Mouse (Mus musculus): ENCODE data around the gene Olfr90. TPM values are rescaled to one million over a fixed set of nuclear protein-coding genes. Genes with fewer than 3 reads are reported as not detected.

Olfr90 gene
- polyA plus RNA-seq, 1 experiment from 2014 or later: not detected

DNA sequence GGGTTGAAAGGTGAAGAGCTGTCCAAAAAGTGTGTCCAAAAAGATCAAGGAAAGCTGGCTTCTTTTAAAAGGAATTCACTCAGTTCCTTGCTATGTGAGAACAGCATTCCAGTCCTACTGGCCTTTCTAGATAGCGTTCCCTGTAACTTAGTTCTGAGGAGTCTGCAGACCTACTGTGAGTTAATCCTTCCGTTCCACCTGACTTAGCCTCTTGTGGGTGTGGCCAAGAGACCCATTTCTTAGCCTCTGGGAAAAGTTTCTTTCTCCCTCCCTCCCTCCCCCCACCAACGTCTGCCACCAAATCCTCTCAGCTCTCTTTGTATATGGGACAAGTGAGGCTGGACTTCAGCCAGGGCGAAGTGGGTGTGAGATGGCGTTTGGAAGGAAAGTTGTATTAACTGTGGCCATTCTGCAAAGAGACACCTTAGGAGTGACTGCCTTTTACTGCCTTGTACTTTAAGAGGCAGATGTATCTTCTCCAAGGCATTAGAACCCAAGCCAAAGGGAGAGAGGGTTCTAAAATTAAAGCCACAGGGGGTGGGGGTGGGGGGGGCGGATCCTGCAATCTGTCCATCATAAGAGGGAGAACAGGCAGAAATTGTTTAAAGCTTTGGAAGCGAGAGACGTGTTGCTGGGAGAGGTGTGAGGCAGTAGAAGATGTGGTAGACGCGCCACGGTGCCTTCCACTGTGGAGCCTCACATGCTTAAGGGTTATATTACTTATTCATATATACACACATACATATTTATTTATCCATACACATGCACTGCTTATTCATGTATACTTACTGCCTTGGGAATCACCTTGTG lies 24.4 kb downstream of the Olfr90 start:
- H3K4me2 ChIP-seq (ENCODE audit: low read length): no peak overlapping the region
- H3K4me3 ChIP-seq (replicated peaks; ENCODE audit: low read depth, low read length): no peak overlapping the region
- H3K9me3 ChIP-seq (replicated peaks; ENCODE audit: low read length): no peaks in the 10 kb centered on the region
- peaks cover 59% of the 10 kb centered on the region for H3K36me3 ChIP-seq (ENCODE audit: insufficient read depth, low read length)
- no peak overlapping the region for H3K27ac ChIP-seq
- no peaks in the 10 kb centered on the region for H3K27me3 ChIP-seq (ENCODE audit: insufficient read depth, low read length)
- DNase-seq (ENCODE audit: low spot score) (no peak), ATAC-seq (replicated peaks; ENCODE audit: low FRiP score, low read depth) (no peak)
- no peak overlapping the region for H3K9ac ChIP-seq (ENCODE audit: low read depth, low read length)
- 87% methylated on average over 11 of the region's 11 CpGs for WGBS
- no peak for TF ChIP-seq CTCF (IDR thresholded peaks at IDR 0.05; ENCODE audit: low read depth)
- no peaks in the 10 kb centered on the region for H3K4me1 ChIP-seq (replicated peaks; ENCODE audit: insufficient read depth, low read length)

DNA sequence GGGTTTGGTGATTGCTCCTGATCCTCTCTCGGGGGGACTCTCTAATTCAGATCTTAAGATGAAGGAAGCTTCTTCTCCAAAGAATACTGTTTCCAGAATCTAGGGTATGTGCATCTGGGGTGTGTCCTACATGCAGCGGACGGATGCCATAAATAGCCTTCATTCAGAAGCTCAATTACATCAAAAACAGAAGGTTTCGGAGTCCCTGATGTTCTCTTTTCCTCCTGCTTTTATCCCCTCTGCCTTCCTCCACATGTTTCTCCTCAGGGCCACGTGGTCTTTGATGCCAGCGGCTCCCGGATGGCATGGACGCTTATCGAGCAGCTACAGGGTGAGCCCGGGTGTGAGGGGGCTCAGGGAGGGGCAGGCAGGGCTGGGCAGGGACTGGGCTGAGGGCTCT lies 25.2 kb downstream of the Olfr90 start:
- Histone ChIP-seq H3K36me3 (ENCODE audit: insufficient read depth, low read length) (peaks cover 65% of the 10 kb centered on the region), H3K4me3 (replicated peaks; ENCODE audit: low read depth, low read length) (no peak overlapping the region)
- no peak for DNase-seq (ENCODE audit: low spot score)

DNA sequence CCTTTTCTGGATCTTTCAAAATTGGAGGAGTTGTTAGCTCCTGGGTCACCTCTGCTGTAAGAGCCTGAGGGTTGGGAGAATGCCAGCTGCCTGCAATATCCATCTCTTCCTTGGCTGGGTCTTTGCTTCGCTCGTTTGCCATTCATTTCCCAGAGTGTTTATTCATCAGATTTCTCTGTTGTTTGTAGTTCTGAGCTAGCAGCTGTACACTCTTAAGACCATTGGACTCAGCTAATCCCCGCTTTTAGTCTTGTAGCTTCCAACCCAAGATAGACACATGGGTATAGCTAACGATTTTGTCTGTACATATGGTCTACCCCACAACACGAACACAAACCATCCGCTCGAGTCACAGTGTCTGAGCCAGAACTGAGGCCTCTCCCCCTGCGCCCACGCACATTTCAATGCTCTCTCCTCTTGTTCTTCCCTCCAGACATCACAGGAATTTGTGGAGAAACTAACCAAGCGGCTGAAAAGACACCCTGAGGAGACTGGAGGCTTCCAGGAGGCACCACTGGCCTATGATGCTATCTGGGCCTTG lies 26.1 kb downstream of the Olfr90 start:
- no peak overlapping the region for H3K4me3 ChIP-seq (replicated peaks; ENCODE audit: low read depth, low read length)
- 90% methylated on average over 10 of the region's 10 CpGs for WGBS
- H3K36me3 ChIP-seq (ENCODE audit: insufficient read depth, low read length): peaks cover 59% of the 10 kb centered on the region

More for the DNA sequence above, 25.2 kb downstream of the Olfr90 start:
- Histone ChIP-seq H3K4me1 (replicated peaks; ENCODE audit: insufficient read depth, low read length) (no peaks in the 10 kb centered on the region), H3K27ac (no peak overlapping the region), H3K4me2 (ENCODE audit: low read length) (no peak overlapping the region), H3K27me3 (ENCODE audit: insufficient read depth, low read length) (no peaks in the 10 kb centered on the region), H3K9me3 (replicated peaks; ENCODE audit: low read length) (no peaks in the 10 kb centered on the region), H3K9ac (ENCODE audit: low read depth, low read length) (no peak overlapping the region)
- no peak for ATAC-seq (replicated peaks; ENCODE audit: low FRiP score, low read depth)
- WGBS: 79% methylated on average over 10 of the region's 10 CpGs
- TF ChIP-seq CTCF (IDR thresholded peaks at IDR 0.05; ENCODE audit: low read depth): no peak

DNA sequence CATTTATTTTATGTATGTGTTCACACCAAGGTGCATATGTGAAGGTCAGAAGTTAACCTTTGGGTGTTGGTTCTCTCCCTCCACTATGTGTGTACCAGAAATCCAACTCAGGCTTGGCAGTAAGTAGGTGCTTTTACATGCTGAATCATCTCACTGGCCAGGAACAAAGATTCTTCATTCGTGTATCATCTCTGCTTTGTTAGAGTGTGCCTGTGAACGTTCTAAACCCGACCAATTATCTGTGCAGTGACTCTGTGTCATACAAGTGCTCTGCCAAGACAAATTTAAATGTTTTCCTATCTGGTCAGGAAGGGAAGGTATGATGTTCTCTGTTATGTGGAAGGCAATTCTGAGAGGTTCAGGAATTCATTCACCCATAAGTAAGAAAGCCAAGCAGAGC lies 26.9 kb downstream of the Olfr90 start:
- TF ChIP-seq CTCF (IDR thresholded peaks at IDR 0.05; ENCODE audit: low read depth): no peak
- WGBS: 92% methylated on average over 3 of the region's 3 CpGs
- DNase-seq (ENCODE audit: low spot score): no peak
- H3K4me2 ChIP-seq (ENCODE audit: low read length): no peak overlapping the region
- ATAC-seq (replicated peaks; ENCODE audit: low FRiP score, low read depth): no peak
- H3K27ac ChIP-seq: no peak overlapping the region
- H3K36me3 ChIP-seq (ENCODE audit: insufficient read depth, low read length): peaks cover 58% of the 10 kb centered on the region
- H3K9me3 ChIP-seq (replicated peaks; ENCODE audit: low read length): no peaks in the 10 kb centered on the region
- no peaks in the 10 kb centered on the region for H3K27me3 ChIP-seq (ENCODE audit: insufficient read depth, low read length)
- H3K4me3 ChIP-seq (replicated peaks; ENCODE audit: low read depth, low read length): no peak overlapping the region
- no peaks in the 10 kb centered on the region for H3K4me1 ChIP-seq (replicated peaks; ENCODE audit: insufficient read depth, low read length)
- H3K9ac ChIP-seq (ENCODE audit: low read depth, low read length): no peak overlapping the region

More for the DNA sequence above, 26.1 kb downstream of the Olfr90 start:
- H3K27me3 ChIP-seq (ENCODE audit: insufficient read depth, low read length): no peaks in the 10 kb centered on the region
- TF ChIP-seq CTCF (IDR thresholded peaks at IDR 0.05; ENCODE audit: low read depth): no peak
- ATAC-seq (replicated peaks; ENCODE audit: low FRiP score, low read depth): no peak
- no peaks in the 10 kb centered on the region for H3K9me3 ChIP-seq (replicated peaks; ENCODE audit: low read length)
- no peak overlapping the region for H3K4me2 ChIP-seq (ENCODE audit: low read length)
- H3K4me1 ChIP-seq (replicated peaks; ENCODE audit: insufficient read depth, low read length): no peaks in the 10 kb centered on the region
- no peak for DNase-seq (ENCODE audit: low spot score)
- no peak overlapping the region for H3K9ac ChIP-seq (ENCODE audit: low read depth, low read length)
- no peak overlapping the region for H3K27ac ChIP-seq

DNA sequence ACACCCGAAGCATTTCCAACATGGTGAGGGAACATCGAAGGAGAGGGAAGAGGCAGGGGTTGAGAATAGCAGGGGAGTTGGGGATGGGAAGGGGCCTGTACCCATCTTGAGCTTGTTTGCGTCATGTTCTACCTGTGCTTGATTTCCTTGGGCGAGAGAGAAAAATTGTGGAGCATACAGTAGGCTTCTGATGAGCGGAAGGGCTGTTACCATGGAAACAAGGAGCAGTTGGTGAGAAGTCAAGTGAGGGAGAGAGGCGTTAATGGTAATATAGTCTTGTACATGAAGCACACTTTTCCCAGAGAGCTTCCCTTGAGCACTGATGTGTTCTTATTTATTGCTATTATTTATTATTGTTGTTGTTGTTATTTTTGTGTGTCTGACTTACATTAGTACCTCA lies 31.3 kb downstream of the Olfr90 start:
- DNase-seq (ENCODE audit: low spot score): no peak
- TF ChIP-seq CTCF (IDR thresholded peaks at IDR 0.05; ENCODE audit: low read depth): no peak
- Histone ChIP-seq H3K36me3 (ENCODE audit: insufficient read depth, low read length) (peaks cover 46% of the 10 kb centered on the region), H3K4me3 (replicated peaks; ENCODE audit: low read depth, low read length) (no peak overlapping the region), H3K9me3 (replicated peaks; ENCODE audit: low read length) (no peaks in the 10 kb centered on the region), H3K27me3 (ENCODE audit: insufficient read depth, low read length) (no peaks in the 10 kb centered on the region), H3K9ac (ENCODE audit: low read depth, low read length) (no peak overlapping the region), H3K4me2 (ENCODE audit: low read length) (no peak overlapping the region), H3K4me1 (replicated peaks; ENCODE audit: insufficient read depth, low read length) (no peaks in the 10 kb centered on the region), H3K27ac (no peak overlapping the region)
- no peak for ATAC-seq (replicated peaks; ENCODE audit: low FRiP score, low read depth)
- 85% methylated on average over 6 of the region's 6 CpGs for WGBS

DNA sequence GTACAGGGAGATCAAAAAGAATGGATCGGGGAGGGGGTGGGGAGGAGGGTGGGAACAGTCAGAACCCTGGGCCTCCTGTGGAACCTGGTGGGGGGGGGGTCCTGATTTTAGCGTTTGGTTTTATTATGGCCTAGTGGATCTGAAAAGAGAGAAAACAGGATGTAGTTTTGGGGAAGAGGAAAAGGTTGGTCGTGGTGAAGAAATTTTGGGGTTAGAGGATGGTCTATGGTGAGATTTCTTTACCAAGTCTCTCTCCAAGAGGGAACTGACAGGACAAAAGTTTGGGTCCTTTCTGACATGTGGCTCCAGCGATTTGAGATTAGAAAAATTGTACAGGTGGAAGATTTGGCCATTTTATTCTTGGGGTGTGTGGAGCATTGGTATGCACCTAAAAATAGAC lies 36.6 kb downstream of the Olfr90 start:
- no peaks in the 10 kb centered on the region for H3K9me3 ChIP-seq (replicated peaks; ENCODE audit: low read length)
- H3K4me2 ChIP-seq (ENCODE audit: low read length): no peak overlapping the region
- ATAC-seq (replicated peaks; ENCODE audit: low FRiP score, low read depth) (no peak), DNase-seq (ENCODE audit: low spot score) (no peak)
- 0 out of 2 replicates have a peak, but pooled peaks cover 20% of the 10 kb centered on the region for H3K36me3 ChIP-seq (ENCODE audit: insufficient read depth, low read length)
- no peak overlapping the region for H3K4me3 ChIP-seq (replicated peaks; ENCODE audit: low read depth, low read length)
- H3K27ac ChIP-seq: no peak overlapping the region
- WGBS: 63% methylated on average over 4 of the region's 4 CpGs
- no peaks in the 10 kb centered on the region for H3K27me3 ChIP-seq (ENCODE audit: insufficient read depth, low read length)
- no peak for TF ChIP-seq CTCF (IDR thresholded peaks at IDR 0.05; ENCODE audit: low read depth)
- H3K4me1 ChIP-seq (replicated peaks; ENCODE audit: insufficient read depth, low read length): peaks cover 9% of the 10 kb centered on the region; the same call in 1 of the 2 replicates
- no peak overlapping the region for H3K9ac ChIP-seq (ENCODE audit: low read depth, low read length)

Measured in kidney, postnatal 0 days (tissue).